Mouse (Mus musculus) colon, adult 2 months (tissue): ENCODE data around the gene Sertad2. TPM values are rescaled to one million over a fixed set of nuclear protein-coding genes. Genes with fewer than 3 reads are reported as not detected.

Experiments
- polyA plus RNA-seq: library from polyadenylated mRNA; depleted of rRNA; stranded (reverse); fragments of >200 nt; gene quantifications from 2 replicates; pipeline ENCODE4 v1.2.3, GENCODE M21; 2012; rRNA removed

Sertad2 gene
- 35.2 and 42.9 TPM in 2 replicates for polyA plus RNA-seq

GRCm38 (mm10) chr11:20542739-20543452 lies at the start of gene Sertad2:
TSS of gene Sertad2 (plus strand) at chr11:20543253.

Other genes with a start within 250 kb of the Sertad2 start
- 11.9 and 12.8 TPM in 2 replicates for gene Slc1a4, start 210.5 kb upstream of the Sertad2 start, polyA plus RNA-seq
- 33.5 and 40.3 TPM in 2 replicates for gene Aftph, start 198.3 kb downstream of the Sertad2 start, polyA plus RNA-seq